Mouse (Mus musculus) forebrain, embryonic 14.5 days (tissue): Measurements from ENCODE around the gene Agbl1. TPM values are rescaled to one million over a fixed set of nuclear protein-coding genes. Genes with fewer than 3 reads are reported as not detected.

Source experiments
- ATAC-seq: fragments of 200-750 bp; cut with Nextera tagmentation; 2 replicates; pipeline ENCODE4 v1.8.0; 2017; ENCODE audit warnings: mild to moderate bottlenecking, moderate library complexity
- DNase-seq: peaks from one replicate; pipeline ENCODE4 v3.0.0-alpha.2; 2015; ENCODE audit warnings: low spot score
- H3K27ac ChIP-seq: fragments of 300-500 bp; sonication (generic); 2 replicates; pipeline ENCODE4 v1.5.1; 2014; ENCODE audit warnings: low read depth, mild to moderate bottlenecking, control low read depth, low read length, moderate library complexity
- H3K27me3 ChIP-seq: fragments of 300-500 bp; sonication (generic); replicated peaks from 2 replicates; pipeline ENCODE4 v1.6.1; 2014; ENCODE audit warnings: low read length, control low read depth, mixed read lengths; ENCODE audit not compliant: control insufficient read depth, insufficient read depth
- H3K36me3 ChIP-seq: fragments of 300-500 bp; sonication (generic); 2 replicates; pipeline ENCODE4 v1.6.1; 2014; ENCODE audit warnings: low read length, control low read depth; ENCODE audit not compliant: control insufficient read depth, insufficient read depth
- H3K4me1 ChIP-seq: fragments of 300-500 bp; sonication (generic); 2 replicates; pipeline ENCODE4 v1.6.1; 2014; ENCODE audit warnings: antibody characterized with exemption, low read length, control low read depth; ENCODE audit not compliant: control insufficient read depth, insufficient read depth
- H3K4me2 ChIP-seq: fragments of 300-500 bp; sonication (generic); 2 replicates; pipeline ENCODE4 v1.6.1; 2014; ENCODE audit warnings: mild to moderate bottlenecking, control low read depth, low read length
- H3K4me3 ChIP-seq: fragments of 300-500 bp; sonication (generic); 2 replicates; pipeline ENCODE4 v1.5.1; 2014; ENCODE audit warnings: low read depth, low read length, control low read depth
- H3K9ac ChIP-seq: fragments of 300-500 bp; sonication (generic); 2 replicates; pipeline ENCODE4 v1.6.1; 2014; ENCODE audit warnings: mild to moderate bottlenecking, low read length, control low read depth, moderate library complexity
- H3K9me3 ChIP-seq: fragments of 300-500 bp; sonication (generic); replicated peaks from 2 replicates; pipeline ENCODE4 v1.6.1; 2016; ENCODE audit warnings: low read length, control low read depth, mixed read lengths; ENCODE audit not compliant: control insufficient read depth
- WGBS: fragments of 180-500 bp; shearing (Covaris S2); extraction: QIAGEN DNeasy Blood & Tissue Kit; methylation state at CpG from one replicate; pipeline ENCODE4 v1.1.7; 2014; 5-methylcytosine and 5-hydroxymethylcytosine counted together
- polyA plus RNA-seq: library from polyadenylated mRNA; unstranded; fragments of >200 nt; fragmentation: Nextera tagmentation; extraction: Ambion mirVana; gene quantifications from 2 replicates; pipeline ENCODE4 v1.2.1, GENCODE M21; 2014

Gene Agbl1
- polyA plus RNA-seq, 1 experiment from 2014 or later, result 0.09 TPM

DNA sequence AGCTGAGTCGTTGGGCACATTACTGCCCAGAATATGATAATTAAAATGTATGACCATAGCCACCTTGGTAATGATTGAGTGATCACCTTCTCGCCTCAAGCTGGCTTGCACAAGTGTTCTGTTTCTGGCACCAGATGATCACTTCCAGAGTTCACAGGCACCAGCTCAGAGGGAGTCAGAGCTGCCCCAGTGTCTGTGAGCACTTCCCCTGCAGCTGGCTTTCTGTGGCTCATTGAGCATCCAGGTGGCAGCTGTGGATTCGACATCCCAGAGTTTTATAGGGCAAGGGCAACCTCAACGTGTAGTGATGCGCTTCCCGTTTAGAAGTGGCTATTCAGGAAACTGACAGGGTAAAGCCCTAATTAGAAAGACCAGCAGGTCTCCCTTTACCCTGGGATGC is 244.5 kb downstream of the Agbl1 start:
- WGBS, result 35% methylated on average over 6 of the region's 6 CpGs
- DNase-seq (peak; percentile 22), ATAC-seq (no peak)

DNA sequence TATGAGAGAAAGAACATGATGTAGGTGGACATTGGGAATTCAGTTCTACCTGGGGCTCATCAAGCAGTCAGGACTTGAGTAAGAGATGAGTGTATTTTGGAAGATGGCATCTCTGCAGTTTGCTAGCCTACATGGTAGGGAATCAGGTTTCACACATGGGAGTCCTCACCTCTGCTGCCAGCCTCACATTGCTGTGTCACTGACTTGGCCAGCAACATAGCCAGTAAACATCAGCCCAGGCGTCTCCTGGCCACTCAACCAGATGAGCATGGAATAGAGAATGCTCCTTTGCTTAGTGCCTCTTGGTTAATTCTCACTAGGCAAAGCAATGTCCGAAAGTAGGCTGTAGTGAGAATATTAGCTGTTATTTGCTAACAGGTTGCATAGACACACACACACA is 255.9 kb downstream of the Agbl1 start:
- Histone ChIP-seq H3K36me3 (no peaks in the 10 kb centered on the region), H3K27ac (no peak overlapping the region), H3K9me3 (no peaks in the 10 kb centered on the region), H3K4me3 (no peak overlapping the region), H3K4me2 (no peak overlapping the region), H3K27me3 (no peaks in the 10 kb centered on the region), H3K4me1 (peaks cover 3% of the 10 kb centered on the region; the same call in 1 of the 2 replicates), H3K9ac (no peak overlapping the region)
- DNase-seq, result no peak
- 88% methylated on average over 2 of the region's 2 CpGs for WGBS
- ATAC-seq, result no peak

More for the DNA sequence above, 244.5 kb downstream of the Agbl1 start:
- Histone ChIP-seq H3K9me3 (no peaks in the 10 kb centered on the region), H3K27ac (no peak overlapping the region), H3K36me3 (no peaks in the 10 kb centered on the region), H3K4me1 (peaks cover 4% of the 10 kb centered on the region; the same call in 1 of the 2 replicates), H3K9ac (no peak overlapping the region), H3K4me2 (no peak overlapping the region), H3K4me3 (no peak overlapping the region), H3K27me3 (no peaks in the 10 kb centered on the region)

DNA sequence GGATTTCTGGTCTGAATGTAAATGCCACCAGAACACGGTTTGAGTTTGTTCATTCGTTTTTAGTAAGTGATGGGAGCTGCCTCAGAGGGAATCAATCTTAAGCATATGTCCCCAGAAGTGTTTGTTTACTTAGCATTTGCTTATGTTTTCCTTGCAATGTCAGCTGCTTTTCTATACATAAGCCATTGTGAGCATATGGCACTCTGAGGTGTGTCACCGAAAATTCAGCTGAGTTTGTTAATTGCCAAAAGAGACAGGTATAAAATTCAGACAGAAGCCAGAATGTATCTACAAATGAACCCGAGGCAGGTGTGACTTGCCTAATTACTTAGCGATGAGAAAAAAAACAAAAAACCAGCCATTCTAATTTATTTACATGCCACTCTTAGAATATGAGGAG is 257.8 kb downstream of the Agbl1 start:
- Histone ChIP-seq H3K9ac (no peak overlapping the region), H3K4me1 (peaks cover 3% of the 10 kb centered on the region; the same call in 1 of the 2 replicates), H3K36me3 (no peaks in the 10 kb centered on the region), H3K4me2 (no peak overlapping the region), H3K27me3 (no peaks in the 10 kb centered on the region), H3K4me3 (no peak overlapping the region), H3K27ac (no peak overlapping the region), H3K9me3 (no peaks in the 10 kb centered on the region)
- peak; percentile 60; the same call in 1 of the 2 replicates for ATAC-seq
- 64% methylated on average over 5 of the region's 5 CpGs for WGBS
- peak; percentile 54 for DNase-seq

DNA sequence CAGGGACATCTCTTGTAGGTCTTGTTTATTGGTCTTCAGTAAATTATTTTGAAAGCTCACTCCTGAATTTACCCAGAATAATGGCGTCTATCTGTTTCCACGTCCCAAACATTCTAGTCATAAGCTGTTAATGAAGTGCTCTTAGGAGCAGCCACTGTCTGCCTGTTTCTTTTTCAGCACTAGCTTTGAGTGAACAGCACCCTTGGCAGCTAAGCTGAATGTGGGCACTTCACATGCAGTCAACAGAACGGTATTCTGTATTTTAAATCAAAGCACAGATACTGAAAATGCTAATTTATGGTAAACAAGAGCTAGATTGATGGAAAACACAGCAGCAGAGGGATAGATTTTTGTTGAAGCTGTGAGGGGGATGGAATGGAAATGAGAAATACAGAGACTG is 294.6 kb downstream of the Agbl1 start:
- Histone ChIP-seq H3K27me3 (no peaks in the 10 kb centered on the region), H3K27ac (no peak overlapping the region), H3K36me3 (no peaks in the 10 kb centered on the region), H3K4me3 (no peak overlapping the region), H3K4me2 (no peak overlapping the region), H3K9ac (no peak overlapping the region), H3K9me3 (no peaks in the 10 kb centered on the region), H3K4me1 (no peaks in the 10 kb centered on the region)
- ATAC-seq (peak; percentile 70), DNase-seq (peak; percentile 68)
- 33% methylated on average over 3 of the region's 3 CpGs for WGBS

DNA sequence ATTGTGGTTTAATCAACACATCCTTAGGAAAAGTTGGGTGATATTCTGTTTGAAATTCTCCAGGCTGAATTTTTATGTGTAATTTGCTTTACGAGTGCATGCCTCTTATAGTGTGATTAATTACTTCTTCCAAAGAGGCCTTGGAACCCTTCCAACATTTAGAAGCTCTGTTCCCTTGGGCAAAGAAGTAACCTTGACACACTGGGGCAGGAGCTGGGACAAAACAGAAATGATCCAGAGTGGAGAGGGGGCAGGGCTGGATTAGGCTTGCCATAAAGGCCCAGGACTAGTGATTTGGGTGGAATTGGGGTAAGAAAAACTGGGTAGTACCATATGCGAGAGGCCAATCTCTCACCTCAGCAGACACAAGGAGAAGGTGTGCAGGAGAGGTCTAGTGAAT is 316.8 kb downstream of the Agbl1 start:
- DNase-seq (peak; percentile 73), ATAC-seq (peak; percentile 74)

DNA sequence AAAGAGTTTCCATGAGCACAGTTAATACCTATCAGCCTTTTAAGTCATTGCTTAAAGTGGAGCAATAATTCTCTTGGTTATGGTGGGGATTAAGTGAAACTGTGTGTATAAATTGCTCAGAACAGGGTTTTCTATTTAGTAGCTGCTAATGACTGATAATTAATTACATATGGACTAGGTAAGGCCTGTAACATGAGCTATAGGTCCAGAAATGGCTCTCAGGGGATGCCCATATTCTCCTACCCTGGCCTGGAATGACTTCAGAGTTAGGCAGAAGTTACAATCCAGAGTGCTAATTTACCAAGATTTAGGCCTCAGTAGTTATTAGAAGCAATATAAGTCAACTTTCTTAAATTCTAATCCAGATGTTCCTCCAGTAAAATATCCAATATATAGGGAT is 317.6 kb downstream of the Agbl1 start:
- Histone ChIP-seq H3K4me1 (peaks cover 8% of the 10 kb centered on the region; the same call in 1 of the 2 replicates), H3K4me3 (no peak overlapping the region), H3K9me3 (no peaks in the 10 kb centered on the region), H3K27me3 (no peaks in the 10 kb centered on the region), H3K27ac (no peak overlapping the region), H3K9ac (no peak overlapping the region), H3K4me2 (no peak overlapping the region), H3K36me3 (no peaks in the 10 kb centered on the region)
- no peak for ATAC-seq
- no peak for DNase-seq

More for the DNA sequence above, 316.8 kb downstream of the Agbl1 start:
- Histone ChIP-seq H3K9me3 (no peaks in the 10 kb centered on the region), H3K4me1 (peaks cover 8% of the 10 kb centered on the region; the same call in 1 of the 2 replicates), H3K4me3 (no peak overlapping the region), H3K27me3 (no peaks in the 10 kb centered on the region), H3K27ac (no peak overlapping the region), H3K9ac (no peak overlapping the region), H3K36me3 (no peaks in the 10 kb centered on the region), H3K4me2 (no peak overlapping the region)
- WGBS, result 4% methylated on average over 2 of the region's 2 CpGs

DNA sequence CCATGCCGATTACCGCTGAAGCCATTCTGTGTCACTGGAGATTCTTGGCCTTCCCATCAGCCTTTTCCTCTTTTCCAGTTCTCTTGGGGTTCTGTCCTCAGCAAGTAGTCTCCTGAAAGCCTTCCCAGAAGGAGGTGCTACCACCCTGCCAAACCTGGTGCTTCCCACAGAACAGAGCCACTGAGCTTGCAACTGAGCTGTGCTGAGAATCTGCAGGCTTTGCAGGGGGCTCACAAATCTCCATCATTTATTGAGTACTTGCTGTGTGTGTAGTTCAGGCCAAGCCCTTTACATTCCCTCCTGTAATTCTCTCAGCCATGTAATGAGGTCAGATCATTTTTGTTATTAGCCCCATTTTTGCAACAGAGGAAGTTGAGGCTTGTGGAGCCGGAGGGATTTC is 322.2 kb downstream of the Agbl1 start:
- Histone ChIP-seq H3K4me1 (no peaks in the 10 kb centered on the region), H3K36me3 (no peaks in the 10 kb centered on the region), H3K9me3 (no peaks in the 10 kb centered on the region), H3K4me3 (no peak overlapping the region), H3K4me2 (no peak overlapping the region), H3K27ac (no peak overlapping the region), H3K9ac (no peak overlapping the region), H3K27me3 (no peaks in the 10 kb centered on the region)
- ATAC-seq (no peak), DNase-seq (no peak)
- 93% methylated on average over 3 of the region's 3 CpGs for WGBS

DNA sequence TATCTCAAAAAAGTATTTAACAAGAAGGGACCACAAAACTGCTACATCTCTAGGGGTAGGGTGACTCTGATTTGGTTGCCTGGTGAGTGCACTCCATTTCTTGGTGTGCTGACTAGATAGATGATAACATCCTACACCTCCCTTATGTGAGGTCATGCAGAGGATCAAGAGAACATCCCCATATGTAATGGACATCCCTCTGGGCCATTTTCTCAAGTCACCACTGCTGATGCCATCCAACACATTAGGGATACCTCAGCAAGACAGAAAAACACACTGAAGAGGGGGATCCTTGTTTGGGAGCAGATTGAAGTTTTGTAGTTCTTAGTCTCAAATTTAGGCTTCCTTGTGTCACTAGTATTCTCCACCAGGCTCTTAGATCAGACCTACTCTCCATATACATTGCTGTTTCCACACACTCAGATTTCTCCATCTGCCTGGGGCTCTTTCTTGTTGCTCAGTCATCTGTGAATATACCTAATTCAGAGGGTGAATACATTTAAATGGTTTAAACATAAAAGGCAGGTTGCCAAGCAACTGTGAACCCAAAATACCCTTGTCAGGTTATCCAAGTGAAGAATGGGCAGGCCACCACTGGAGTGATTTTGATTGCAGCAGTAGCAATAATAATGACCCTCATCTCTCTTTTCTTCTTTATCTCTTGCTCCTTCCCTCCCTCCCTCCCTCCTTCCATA is 331.0 kb downstream of the Agbl1 start:
- Histone ChIP-seq H3K4me2 (no peak overlapping the region), H3K27ac (no peak overlapping the region), H3K4me1 (peaks cover 7% of the 10 kb centered on the region; the same call in 1 of the 2 replicates), H3K36me3 (no peaks in the 10 kb centered on the region), H3K9me3 (no peaks in the 10 kb centered on the region), H3K27me3 (no peaks in the 10 kb centered on the region), H3K9ac (no peak overlapping the region), H3K4me3 (no peak overlapping the region)
- DNase-seq (peak; percentile 91), ATAC-seq (peak; percentile 91)

DNA sequence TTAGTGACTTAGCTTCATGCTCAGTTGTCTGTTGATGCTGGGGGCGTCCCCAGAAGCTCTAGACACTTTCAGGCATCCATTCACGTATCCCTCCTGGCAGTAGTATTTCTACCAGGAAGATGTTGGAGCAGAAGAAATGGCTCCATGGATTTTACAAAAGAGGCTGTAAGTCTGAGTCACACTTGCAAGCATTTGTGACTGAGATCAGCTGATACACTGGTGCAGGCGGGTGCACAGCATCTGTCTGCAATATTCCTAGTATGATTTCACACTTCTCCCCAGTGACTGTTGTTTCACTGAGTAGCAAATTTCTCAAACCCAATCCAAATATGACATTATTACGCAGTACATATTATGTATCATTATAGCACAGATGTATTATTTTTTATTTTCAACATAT is 332.8 kb downstream of the Agbl1 start:
- WGBS, result 81% methylated on average over 4 of the region's 4 CpGs
- DNase-seq, result no peak
- H3K9ac ChIP-seq, result no peak overlapping the region
- peaks cover 7% of the 10 kb centered on the region; the same call in 1 of the 2 replicates for H3K4me1 ChIP-seq
- ATAC-seq, result no peak
- no peak overlapping the region for H3K4me2 ChIP-seq
- H3K27ac ChIP-seq, result no peak overlapping the region
- H3K4me3 ChIP-seq, result no peak overlapping the region
- no peaks in the 10 kb centered on the region for H3K36me3 ChIP-seq
- H3K27me3 ChIP-seq, result no peaks in the 10 kb centered on the region
- H3K9me3 ChIP-seq, result no peaks in the 10 kb centered on the region
